Mouse (Mus musculus) gastrocnemius, adult 2 months (tissue): ENCODE measurements around the gene Dnm1. TPM values are rescaled to one million over a fixed set of nuclear protein-coding genes. Genes with fewer than 3 reads are reported as not detected.
"Not testable (repeated sequence)": the region's sequence is repeated elsewhere in the genome, so short reads cannot be mapped to it uniquely, and the experiment has no call there.

Source experiments
- DNase-seq: peaks from one replicate; pipeline ENCODE4 v3.0.0; 2022
- H3K27ac ChIP-seq: fragments of 200-600 bp; 2 replicates; pipeline ENCODE4 v1.8.1; 2022; ENCODE audit warnings: mild to moderate bottlenecking
- H3K4me3 ChIP-seq: fragments of 200-600 bp; 2 replicates; pipeline ENCODE4 v1.8.1; 2022; ENCODE audit warnings: mild to moderate bottlenecking, moderate library complexity
- CTCF ChIP-seq: fragments of 200-600 bp; IDR thresholded peaks from 2 replicates; pipeline ENCODE4 v1.8.1; 2022; ENCODE audit warnings: antibody characterized with exemption, mild to moderate bottlenecking, moderate library complexity
- intact Hi-C: fragments of 180-260 bp; cut with DNase I; formaldehyde crosslinking; loops from one replicate; pipeline ENCODE4 v1.15.1; 2025
- total RNA-seq, 2 experiments: library from RNA; stranded (reverse); gene quantifications; 2 replicates each; pipeline ENCODE4 v1.2.3; 2021

The Dnm1 gene
- total RNA-seq, 2 experiments from 2014 or later: 3.7 to 8.2 TPM

DNA sequence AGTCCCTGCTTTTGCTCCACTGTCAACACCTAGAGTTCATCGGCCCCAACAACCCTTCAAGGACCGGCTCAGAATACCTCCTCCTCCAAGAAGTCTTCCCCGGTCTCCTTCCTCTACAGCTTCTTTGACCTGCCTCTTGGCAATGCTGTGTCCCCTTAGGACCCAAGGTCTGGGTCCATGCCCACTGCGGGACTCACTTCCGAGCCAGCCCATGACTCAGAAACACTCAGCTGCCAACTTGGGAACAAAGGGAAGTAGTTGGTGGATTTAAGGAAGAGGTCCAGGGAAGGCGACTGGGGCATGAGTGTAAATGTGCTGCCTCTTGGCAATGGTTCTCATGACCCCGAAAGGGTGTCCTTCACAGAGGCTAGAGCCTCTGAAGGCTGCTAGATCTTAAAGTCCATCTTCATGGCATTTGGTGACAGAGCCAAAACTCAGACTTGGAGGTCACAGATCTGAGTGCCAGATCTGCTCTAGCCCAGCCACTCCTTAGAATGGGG, 26.9 kb upstream of the Dnm1 start:
- DNase-seq: no peak
- TF ChIP-seq CTCF: no peak
- Histone ChIP-seq H3K27ac (no peak overlapping the region; the same call in 1 of the 2 replicates), H3K4me3 (no peak overlapping the region)
- intact Hi-C loops: no loop called here

DNA sequence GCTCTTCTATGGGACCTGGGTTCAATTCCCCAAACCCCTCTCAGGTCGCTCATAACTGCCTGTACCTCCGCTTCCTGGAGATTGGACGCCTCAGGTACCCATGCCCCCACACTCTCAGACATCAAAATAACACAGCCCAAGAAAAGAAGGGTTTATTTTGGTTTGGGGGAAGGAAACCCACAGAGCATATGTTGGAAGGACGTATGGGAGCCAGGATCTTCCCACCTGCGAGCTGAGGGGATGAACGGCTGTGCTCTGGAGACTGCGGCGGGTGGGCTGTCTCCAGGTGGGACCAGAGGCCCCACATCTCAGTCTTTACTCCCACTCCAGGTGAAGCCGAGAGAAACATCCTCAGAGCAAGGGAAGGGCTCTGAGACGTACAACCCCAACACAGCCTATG, 23.8 kb upstream of the Dnm1 start:
- no peak for DNase-seq
- H3K27ac ChIP-seq: no peak overlapping the region
- no peak overlapping the region for H3K4me3 ChIP-seq
- intact Hi-C loops: no loop called here
- no peak for TF ChIP-seq CTCF

DNA sequence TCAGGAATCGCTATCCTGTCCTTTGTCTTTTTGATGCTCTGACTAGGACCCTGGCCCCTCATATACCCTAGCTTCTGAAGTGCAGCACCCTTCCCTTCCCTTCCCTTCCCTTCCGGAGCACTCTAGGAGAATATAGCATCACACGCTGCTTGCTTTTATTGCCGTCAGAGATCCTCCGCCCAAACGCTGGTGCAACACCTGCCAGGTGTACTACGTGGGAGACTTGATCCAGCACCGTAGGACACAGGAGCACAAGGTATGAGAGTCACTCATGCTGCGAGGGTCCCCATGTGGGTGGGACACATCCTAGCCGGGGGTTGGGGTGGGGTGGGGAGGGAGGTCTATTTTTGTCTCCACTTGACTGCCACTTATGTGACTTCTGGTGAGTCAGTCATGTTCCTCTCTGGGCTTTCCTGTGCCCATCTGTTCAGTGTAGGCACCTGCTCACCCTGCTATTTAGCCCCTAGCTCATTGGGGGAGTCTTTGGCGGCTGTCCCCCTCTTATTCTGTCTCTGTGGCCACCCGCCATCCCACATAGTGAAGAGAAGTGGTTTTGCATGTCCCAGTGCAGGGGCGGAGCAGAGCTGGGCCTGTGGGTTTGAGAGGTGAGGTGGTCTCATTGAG, 22.3 kb upstream of the Dnm1 start:
- no peak for TF ChIP-seq CTCF
- no peak overlapping the region for H3K4me3 ChIP-seq
- no peak for DNase-seq
- H3K27ac ChIP-seq: no peak overlapping the region
- intact Hi-C loops: no loop called here

- no peak overlapping the region for H3K4me3 ChIP-seq
- intact Hi-C loops: no loop called here
- no peak for TF ChIP-seq CTCF
- peak overlapping the region; percentile 88 for H3K27ac ChIP-seq
- peak; percentile 87 for DNase-seq
Measured at GRCm38 (mm10) chr2:32374191-32374590, 21.1 kb upstream of the Dnm1 start.

GRCm38 (mm10) chr2:32367315-32367714, 14.2 kb upstream of the Dnm1 start:
- TF ChIP-seq CTCF: no peak
- intact Hi-C loops: no loop called here

DNA sequence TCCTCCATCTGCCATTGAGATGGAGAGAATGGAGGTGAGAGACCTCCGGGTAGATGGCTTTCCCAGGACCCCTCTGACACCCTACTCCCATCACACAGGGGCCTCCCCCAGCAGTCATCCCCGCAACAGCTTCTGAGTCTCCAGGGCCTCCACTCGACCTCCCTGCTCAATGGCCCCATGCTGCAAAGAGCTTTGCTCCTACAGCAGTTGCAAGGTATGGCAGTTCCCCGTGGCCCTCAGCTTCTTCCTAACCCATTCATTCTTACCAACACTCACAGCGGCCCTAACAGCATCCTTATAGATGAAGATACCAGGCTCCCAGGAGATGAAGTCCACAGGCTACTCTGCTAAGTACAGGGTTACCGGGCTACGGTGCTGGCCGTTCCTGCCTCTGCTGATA, 11.0 kb upstream of the Dnm1 start:
- Histone ChIP-seq H3K27ac (peak overlapping the region; percentile 95), H3K4me3 (peak overlapping the region; percentile 93)
- DNase-seq: no peak
- TF ChIP-seq CTCF: no peak
- intact Hi-C loops: no loop called here

More at GRCm38 (mm10) chr2:32367315-32367714, 14.2 kb upstream of the Dnm1 start:
- Histone ChIP-seq H3K27ac (no peak overlapping the region), H3K4me3 (no peak overlapping the region)
- no peak for DNase-seq

DNA sequence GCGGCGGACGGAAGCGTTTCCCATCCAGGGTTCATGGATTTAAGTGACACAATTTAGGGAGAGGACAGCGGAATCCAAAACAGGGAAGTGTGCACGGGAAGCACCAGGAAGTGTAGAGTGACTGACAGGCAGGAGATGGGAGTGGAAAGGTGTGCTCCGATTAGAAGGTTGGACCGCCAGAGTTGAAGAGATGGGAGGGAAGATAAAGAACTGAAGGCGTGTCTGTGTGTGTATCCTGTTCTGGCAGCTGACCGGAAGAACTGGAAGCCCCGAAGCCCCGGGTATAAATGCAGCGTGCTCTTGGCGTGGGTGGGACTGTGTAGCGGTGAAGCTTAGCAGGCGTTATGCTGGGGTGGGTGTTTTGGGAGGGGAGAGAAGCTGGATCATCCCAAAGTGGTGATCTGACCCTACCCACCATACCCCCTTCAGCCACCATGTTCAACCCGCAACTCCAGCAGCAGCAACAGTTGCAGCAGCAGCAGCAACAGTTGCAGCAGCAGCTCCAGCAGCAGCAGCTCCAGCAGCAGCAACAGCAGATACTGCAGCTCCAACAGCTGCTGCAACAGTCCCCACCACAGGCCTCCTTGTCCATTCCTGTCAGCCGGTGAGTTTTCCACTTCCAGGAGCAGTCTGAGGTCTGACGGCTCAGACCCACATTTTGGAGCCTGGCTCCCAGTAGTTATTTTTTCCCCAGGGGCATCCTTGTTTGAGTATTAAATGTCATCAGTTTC, 10.4 kb upstream of the Dnm1 start:
- no peak for TF ChIP-seq CTCF
- intact Hi-C loops: no loop called here
- Histone ChIP-seq H3K27ac (peak overlapping the region; percentile 95), H3K4me3 (peak overlapping the region; percentile 93)
- DNase-seq: peak; percentile 40

GRCm38 (mm10) chr2:32362817-32363340, 9.7 kb upstream of the Dnm1 start:
- Histone ChIP-seq H3K27ac (peak overlapping the region; percentile 95), H3K4me3 (peak overlapping the region; percentile 93)
- TF ChIP-seq CTCF: peak; percentile 99; the same call in 1 of the 2 replicates
- peak; percentile 97 for DNase-seq
- intact Hi-C loops: no loop called here

- DNase-seq, intact Hi-C loops: not testable (repeated sequence)
- Histone ChIP-seq H3K4me3 (peak overlapping the region; percentile 93), H3K27ac (peak overlapping the region; percentile 95)
Measured at GRCm38 (mm10) chr2:32362274-32362673, 9.1 kb upstream of the Dnm1 start.

DNA sequence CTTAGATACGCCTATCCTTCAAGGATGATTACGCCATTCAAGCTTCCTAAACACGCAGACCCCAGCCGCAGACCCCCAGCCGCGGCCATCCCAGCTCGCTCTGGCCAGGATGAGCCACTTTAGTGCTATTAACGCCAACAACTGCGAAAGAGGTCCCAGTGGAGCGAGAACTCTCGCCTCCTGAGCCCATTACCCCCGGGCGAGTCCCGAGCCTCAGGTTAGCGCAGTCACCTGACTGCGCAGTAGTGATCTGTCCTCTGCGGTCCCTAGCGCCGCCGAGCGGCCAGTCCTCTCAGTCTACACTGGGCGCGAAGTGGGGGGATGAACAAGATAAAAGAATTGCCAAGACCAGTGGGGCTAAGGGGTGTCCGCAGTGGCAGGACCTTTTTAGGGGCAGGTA, 8.3 kb upstream of the Dnm1 start:
- Histone ChIP-seq H3K27ac (peak overlapping the region; percentile 93), H3K4me3 (peak overlapping the region; percentile 73)
- intact Hi-C loops: no loop called here
- TF ChIP-seq CTCF: peak; percentile 73
- peak; percentile 84 for DNase-seq

- DNase-seq: peak; percentile 86
- TF ChIP-seq CTCF: no peak
- H3K4me3 ChIP-seq: peak overlapping the region; percentile 73
- peak overlapping the region; percentile 93 for H3K27ac ChIP-seq
- intact Hi-C loops: no loop called here
Measured at GRCm38 (mm10) chr2:32360741-32361140, 7.6 kb upstream of the Dnm1 start.

DNA sequence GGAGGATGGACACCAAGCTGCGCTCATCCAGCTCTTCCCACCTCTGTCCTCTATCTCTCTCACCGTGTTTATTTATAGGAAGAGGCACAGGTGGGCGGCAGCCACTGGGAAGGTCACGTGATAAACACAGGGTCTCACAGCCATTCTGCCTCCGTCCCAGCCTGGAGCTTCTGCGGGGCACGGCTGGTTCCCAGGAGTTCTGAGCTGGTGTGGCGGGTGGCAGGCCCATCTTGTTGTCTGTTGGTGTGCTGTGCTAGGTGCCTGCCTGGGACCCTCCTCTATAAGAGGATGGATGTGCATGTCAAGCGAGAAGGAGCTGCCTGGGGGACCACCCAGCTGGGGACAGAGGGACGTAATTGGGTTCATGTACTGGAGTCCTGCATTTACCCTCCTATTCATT, 5.2 kb upstream of the Dnm1 start:
- intact Hi-C loops: no loop called here
- peak; percentile 17 for DNase-seq
- no peak for TF ChIP-seq CTCF
- no peak overlapping the region for H3K27ac ChIP-seq
- H3K4me3 ChIP-seq: no peak overlapping the region

GRCm38 (mm10) chr2:32357710-32358109, 4.6 kb upstream of the Dnm1 start:
- no peak overlapping the region for H3K27ac ChIP-seq
- no peak overlapping the region for H3K4me3 ChIP-seq
- no peak for TF ChIP-seq CTCF
- DNase-seq: no peak
- intact Hi-C loops: no loop called here
